Mouse (Mus musculus): ENCODE results near the gene Tmf1.
A peak's percentile ranks its signal among the peaks of the same experiment; 100 is the strongest.

Tmf1 gene

DNA sequence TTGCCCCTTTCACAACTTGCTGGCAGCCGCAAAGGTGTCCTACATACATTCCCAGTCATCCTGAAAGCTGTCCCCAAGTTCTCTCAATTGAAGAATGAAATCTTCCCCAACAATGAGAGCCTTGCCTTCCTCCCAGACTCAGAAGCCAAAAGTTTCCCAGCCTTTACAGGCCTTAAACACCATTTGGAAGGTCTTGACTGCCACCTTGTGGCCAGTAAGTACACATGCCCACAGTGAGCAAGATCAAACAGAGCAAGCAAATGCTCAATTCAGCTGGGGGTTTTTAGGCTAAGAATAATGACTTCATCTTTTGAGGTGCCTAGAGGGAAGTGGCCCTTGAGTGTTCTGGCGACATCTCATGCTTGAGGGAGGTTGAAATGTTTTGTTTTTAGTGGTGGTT, 72.1 kb downstream of the Tmf1 start:
- DNase-seq (ENCODE audit: low spot score in 2 of 2), result peak in 1 of 2 experiments; percentile 30

GRCm38 (mm10) chr6:97106106-97106505, 72.8 kb downstream of the Tmf1 start:
- DNase-seq (ENCODE audit: low spot score in 2 of 2), result no peak

GRCm38 (mm10) chr6:97104264-97104852, 74.6 kb downstream of the Tmf1 start:
- no peak for DNase-seq (ENCODE audit: low spot score in 2 of 2)
